Mouse (Mus musculus) adrenal gland, postnatal 4 days (tissue): Measurements from ENCODE around the gene Gm3373. TPM values are rescaled to one million over a fixed set of nuclear protein-coding genes. Genes with fewer than 3 reads are reported as not detected.
"Not testable (repeated sequence)": the region's sequence is repeated elsewhere in the genome, so short reads cannot be mapped to it uniquely, and the experiment has no call there.

ENCODE experiments used
- DNase-seq, 2 experiments: peaks; one replicate each; pipeline ENCODE4 v3.0.0; 2021 to 2022; ENCODE audit warnings: low spot score in 2 of 2, mixed read lengths in 2 of 2
- long read RNA-seq, 2 experiments: library from polyadenylated mRNA; stranded (forward); transcript quantifications; one replicate each; pipeline ENCODE4 v2.0.0; 2021
- total RNA-seq, 2 experiments: library from RNA; stranded (reverse); gene quantifications; 2 replicates each; pipeline ENCODE4 v1.2.3; 2021

The Gm3373 gene
- under 1 TPM in 1 of 2 experiments, not detected in 1; 0.28 TPM for total RNA-seq
- long read RNA-seq, experiment 1, partial matches to known transcripts: 0 of 1 reads
- long read RNA-seq, experiment 1, other reads (novel, unspliced or antisense): 1 of 1 reads
- long read RNA-seq, experiment 2: 0 reads

DNA sequence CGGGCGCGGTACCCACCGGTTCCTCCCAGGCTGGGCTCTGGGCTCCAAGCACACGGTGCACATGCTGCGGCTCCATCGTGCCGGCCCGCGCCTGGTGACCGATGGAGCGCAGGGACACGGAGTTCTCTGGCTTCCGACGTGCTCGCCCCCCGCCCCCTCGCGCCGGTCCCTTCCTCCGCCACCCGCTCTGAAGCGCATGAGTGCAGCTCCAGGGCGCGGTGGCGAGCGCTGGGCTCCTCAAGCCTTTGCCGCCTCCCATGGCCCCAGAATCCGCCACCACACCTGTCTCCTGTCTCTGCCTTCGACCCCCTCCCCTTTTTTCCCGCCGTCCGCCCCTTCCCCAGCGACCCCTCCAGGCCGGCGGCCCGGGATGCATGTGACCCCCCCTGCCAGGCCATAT, at the start of gene Gm3373:
Gene Gm3373 (minus strand): TSS at position 101 of the 400 bp plus-strand sequence.
- not testable (repeated sequence) for DNase-seq

DNA sequence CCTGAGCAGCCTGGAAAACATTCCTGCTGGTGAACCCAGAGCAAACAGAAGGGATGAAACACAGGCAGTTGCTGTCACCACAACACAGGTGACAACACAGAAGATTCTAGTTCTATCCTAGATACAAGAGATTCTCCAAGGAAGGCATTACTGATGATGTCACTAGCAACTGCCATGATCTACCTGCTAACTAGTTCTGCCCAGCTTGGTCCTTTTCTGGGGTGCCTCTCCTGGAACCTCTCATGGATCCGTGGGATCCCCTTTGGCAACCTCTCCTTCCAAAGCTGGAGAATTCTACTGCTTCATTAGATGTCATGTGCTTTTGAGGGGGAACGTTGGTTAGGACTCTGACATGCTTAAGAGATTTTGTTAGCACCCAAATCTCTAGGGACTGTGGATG, 54.0 kb downstream of the Gm3373 start, which contains the start of gene Gm9603:
Gene Gm9603 (minus strand): TSS at position 101 of the 400 bp plus-strand sequence.
- DNase-seq: not testable (repeated sequence)

Other genes starting within 250 kb of the Gm3373 start
- under 1 TPM; 0.25 to 0.65 TPM for gene Gm3488, start 239.9 kb downstream of the Gm3373 start, total RNA-seq
- gene Gm3532, start 203.1 kb downstream of the Gm3373 start, total RNA-seq: not detected
- not detected for gene Gm8265, start 108.5 kb downstream of the Gm3373 start, total RNA-seq
- not detected for gene Gm9603, start 54.1 kb downstream of the Gm3373 start, total RNA-seq
- gene Gm3383, start 66.4 kb upstream of the Gm3373 start, total RNA-seq: 1 to 10 TPM; 1.1 TPM
- not detected for gene Gm3424, start 88.8 kb upstream of the Gm3373 start, total RNA-seq
- under 1 TPM in 1 of 2 experiments, not detected in 1; 0.50 TPM for gene Gm8237, start 138.8 kb upstream of the Gm3373 start, total RNA-seq
- under 1 TPM; 0.28 to 0.48 TPM for gene Gm3248, start 220.2 kb upstream of the Gm3373 start, total RNA-seq
- gene Gm3453, start 237.6 kb upstream of the Gm3373 start, total RNA-seq: not detected